Mouse (Mus musculus): ENCODE results near the gene 4930562C15Rik. TPM values are rescaled to one million over a fixed set of nuclear protein-coding genes. Genes with fewer than 3 reads are reported as not detected.

The 4930562C15Rik gene
- 21.1 TPM for polyA plus RNA-seq (2014; fragmentation: Illumina TruSeq; extraction: RNeasy Lipid Tissue Mini Kit (QIAGEN cat#74804); ENCODE audit: low read depth, low replicate concordance)

DNA sequence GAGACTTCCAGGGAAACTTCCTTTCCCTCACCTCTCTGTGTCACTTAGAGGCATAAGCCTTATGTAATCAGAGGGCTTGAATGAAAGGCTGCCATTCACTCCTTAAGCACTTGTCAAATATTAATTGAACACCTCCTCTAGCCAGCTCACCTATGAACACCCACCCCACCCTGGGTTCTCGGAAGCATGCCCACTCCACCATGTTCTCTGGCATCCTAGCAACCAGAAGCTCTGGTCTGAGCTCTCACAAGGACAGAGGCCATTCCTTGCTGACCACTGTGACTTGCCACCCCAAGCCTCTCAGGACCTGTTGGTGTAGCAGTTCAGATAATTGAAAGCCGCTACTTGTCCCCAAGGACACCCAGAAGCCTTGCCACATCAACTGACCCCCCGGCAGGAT is at the start of gene 4930562C15Rik:
TSS of gene 4930562C15Rik (plus strand) at position 226 of the 400 bp plus-strand sequence.

DNA sequence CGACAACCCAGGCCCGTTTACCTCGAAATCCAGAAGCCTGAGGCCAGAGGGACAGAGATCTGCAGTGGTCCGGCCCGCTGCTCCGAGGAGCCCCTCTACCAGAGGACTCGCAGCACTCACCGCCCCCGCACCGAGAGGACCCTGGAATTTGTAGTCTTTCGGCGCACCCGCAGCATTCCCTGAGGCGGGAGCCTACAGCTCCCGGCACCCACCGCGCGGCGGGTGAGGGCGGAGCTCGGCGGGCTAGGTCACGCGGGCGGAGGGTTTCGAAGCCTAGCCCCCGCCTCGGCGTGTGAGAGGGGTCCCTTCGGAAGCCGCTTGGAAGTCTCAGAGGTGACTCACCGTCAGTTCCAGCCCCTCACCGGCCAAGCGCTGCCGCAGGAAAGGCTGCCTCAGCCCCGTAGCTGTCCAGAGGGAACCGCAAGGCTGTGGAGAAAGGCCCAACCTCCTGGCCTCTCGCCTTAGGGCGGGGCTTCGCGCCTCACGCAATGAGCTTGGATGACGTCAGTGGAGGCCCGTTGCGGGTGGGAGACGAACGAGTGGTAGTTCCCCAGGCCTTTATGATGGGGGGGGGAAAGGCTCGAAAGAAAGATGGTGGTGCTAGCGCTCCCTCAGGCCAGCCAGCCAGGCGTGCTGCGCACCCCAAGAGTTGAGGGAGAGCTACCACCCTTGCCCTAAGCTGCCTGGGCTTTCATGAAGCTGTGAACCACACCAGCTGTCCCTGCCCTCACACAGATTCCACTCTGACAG is 45.2 kb upstream of the 4930562C15Rik start, which contains the start of gene Cdip1:
TSS of gene Cdip1 (minus strand) at position 483 of the 750 bp plus-strand sequence.

DNA sequence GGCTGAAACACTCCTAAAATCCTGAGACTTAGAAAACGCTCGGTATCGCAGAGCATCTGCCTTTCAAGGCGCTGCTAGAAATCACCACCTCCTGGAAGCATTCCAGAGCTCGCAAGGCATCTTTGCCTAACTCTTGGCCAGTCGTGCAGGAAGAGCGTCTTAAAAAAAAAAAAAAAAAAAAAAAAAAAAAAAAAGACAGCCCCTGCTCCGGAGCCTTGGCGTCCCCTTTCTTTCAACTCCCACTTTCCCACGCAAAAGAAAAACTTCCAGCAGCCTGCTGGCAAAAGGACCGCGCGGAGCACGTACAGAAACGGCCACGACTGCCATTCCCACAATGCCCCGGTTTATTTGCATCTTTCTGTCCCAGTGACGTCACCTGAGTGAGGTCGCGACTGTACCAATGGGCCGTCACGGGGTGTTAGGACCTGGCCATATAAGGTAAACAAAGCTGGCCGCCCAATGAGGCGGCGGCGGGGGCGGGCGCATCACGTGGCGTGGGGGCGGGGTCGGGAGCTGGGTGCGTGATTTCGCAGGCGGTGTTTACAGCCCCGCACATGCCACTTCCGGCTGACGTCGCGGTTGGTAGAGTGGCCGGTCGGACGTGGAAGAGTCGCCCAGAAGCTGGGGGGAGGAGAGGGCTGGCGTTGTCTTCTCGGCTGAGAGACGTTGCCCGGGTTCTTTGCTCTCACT is 45.1 kb downstream of the 4930562C15Rik start, which contains the start of gene Ubald1:
TSS of gene Ubald1 (minus strand) at position 180 of the 690 bp plus-strand sequence.

DNA sequence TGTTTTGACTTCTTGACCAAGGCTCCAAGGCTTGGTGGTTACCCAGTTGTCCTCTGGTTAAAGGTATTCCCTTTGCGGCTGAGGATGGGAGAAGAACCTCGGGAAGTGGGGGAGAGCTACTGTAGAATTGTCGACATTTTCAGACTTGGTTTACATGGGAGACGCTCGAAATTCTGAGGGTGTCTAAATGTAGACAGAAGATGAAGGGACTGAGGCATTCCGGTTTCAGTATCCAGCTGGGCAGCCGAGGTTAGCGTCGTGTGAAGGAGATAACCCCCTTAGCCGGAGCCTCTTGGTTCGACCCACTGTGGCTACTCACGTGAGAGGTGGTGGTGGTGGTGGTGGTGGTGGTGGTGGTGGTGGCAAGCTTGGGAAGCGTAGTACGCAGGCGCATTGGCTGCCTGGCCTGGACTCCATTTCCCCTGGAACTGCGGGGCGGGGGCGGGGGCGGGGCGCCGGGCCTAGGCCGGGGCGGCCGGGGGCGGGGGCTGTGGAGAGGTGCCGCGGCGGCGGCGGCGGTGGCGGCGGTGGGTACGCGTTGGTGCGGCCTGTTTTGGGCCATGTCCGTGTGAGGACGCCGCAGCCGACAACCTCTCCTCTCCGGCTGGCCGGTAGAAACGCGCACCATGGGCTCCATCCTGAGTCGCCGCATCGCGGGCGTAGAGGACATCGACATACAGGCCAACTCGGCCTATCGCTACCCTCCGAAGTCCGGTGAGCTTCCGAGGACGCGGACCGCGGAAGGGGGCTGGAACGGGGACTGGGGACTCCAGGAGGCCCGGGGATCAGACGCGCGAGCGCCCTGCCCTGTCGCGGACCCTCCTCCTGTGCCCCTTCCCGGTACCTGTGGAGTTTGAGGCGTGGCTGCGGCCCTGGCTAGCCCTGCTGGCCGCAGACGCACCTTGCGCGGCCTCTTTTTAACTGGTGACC is 50.8 kb downstream of the 4930562C15Rik start, which contains the start of gene Mgrn1:
TSS of gene Mgrn1 (plus strand) at position 490 of the 930 bp plus-strand sequence.

Other genes with a start within 250 kb of the 4930562C15Rik start
- gene Glis2, start 240.7 kb upstream of the 4930562C15Rik start, polyA plus RNA-seq (2014; fragmentation: Illumina TruSeq; extraction: RNeasy Lipid Tissue Mini Kit (QIAGEN cat#74804); ENCODE audit: low read depth, low replicate concordance) = 0.27 TPM
- gene Pam16, start 210.4 kb upstream of the 4930562C15Rik start, polyA plus RNA-seq (2014; fragmentation: Illumina TruSeq; extraction: RNeasy Lipid Tissue Mini Kit (QIAGEN cat#74804); ENCODE audit: low read depth, low replicate concordance) = 67.4 TPM
- 1.4 TPM for gene Vasn, start 195.5 kb upstream of the 4930562C15Rik start, polyA plus RNA-seq (2014; fragmentation: Illumina TruSeq; extraction: RNeasy Lipid Tissue Mini Kit (QIAGEN cat#74804); ENCODE audit: low read depth, low replicate concordance)
- 26.9 TPM for gene Dnaja3, start 195.4 kb upstream of the 4930562C15Rik start, polyA plus RNA-seq (2014; fragmentation: Illumina TruSeq; extraction: RNeasy Lipid Tissue Mini Kit (QIAGEN cat#74804); ENCODE audit: low read depth, low replicate concordance)
- 0.31 TPM for gene Coro7, start 155.6 kb upstream of the 4930562C15Rik start, polyA plus RNA-seq (2014; fragmentation: Illumina TruSeq; extraction: RNeasy Lipid Tissue Mini Kit (QIAGEN cat#74804); ENCODE audit: low read depth, low replicate concordance)
- gene Nmral1, start 116.1 kb upstream of the 4930562C15Rik start, polyA plus RNA-seq (2014; fragmentation: Illumina TruSeq; extraction: RNeasy Lipid Tissue Mini Kit (QIAGEN cat#74804); ENCODE audit: low read depth, low replicate concordance) = 0.28 TPM
- 639 TPM for gene Hmox2, start 109.1 kb upstream of the 4930562C15Rik start, polyA plus RNA-seq (2014; fragmentation: Illumina TruSeq; extraction: RNeasy Lipid Tissue Mini Kit (QIAGEN cat#74804); ENCODE audit: low read depth, low replicate concordance)
- gene Cdip1, start 45.1 kb upstream of the 4930562C15Rik start, polyA plus RNA-seq (2014; fragmentation: Illumina TruSeq; extraction: RNeasy Lipid Tissue Mini Kit (QIAGEN cat#74804); ENCODE audit: low read depth, low replicate concordance) = 26.2 TPM
- 4.2 TPM for gene Ubald1, start 44.9 kb downstream of the 4930562C15Rik start, polyA plus RNA-seq (2014; fragmentation: Illumina TruSeq; extraction: RNeasy Lipid Tissue Mini Kit (QIAGEN cat#74804); ENCODE audit: low read depth, low replicate concordance)
- 2.8 TPM for gene Mgrn1, start 50.8 kb downstream of the 4930562C15Rik start, polyA plus RNA-seq (2014; fragmentation: Illumina TruSeq; extraction: RNeasy Lipid Tissue Mini Kit (QIAGEN cat#74804); ENCODE audit: low read depth, low replicate concordance)
- 5.9 TPM for gene Nudt16l1, start 103.3 kb downstream of the 4930562C15Rik start, polyA plus RNA-seq (2014; fragmentation: Illumina TruSeq; extraction: RNeasy Lipid Tissue Mini Kit (QIAGEN cat#74804); ENCODE audit: low read depth, low replicate concordance)
- gene Anks3, start 128.8 kb downstream of the 4930562C15Rik start, polyA plus RNA-seq (2014; fragmentation: Illumina TruSeq; extraction: RNeasy Lipid Tissue Mini Kit (QIAGEN cat#74804); ENCODE audit: low read depth, low replicate concordance) = 9.8 TPM
- 61.6 TPM for gene Sept12, start 162.4 kb downstream of the 4930562C15Rik start, polyA plus RNA-seq (2014; fragmentation: Illumina TruSeq; extraction: RNeasy Lipid Tissue Mini Kit (QIAGEN cat#74804); ENCODE audit: low read depth, low replicate concordance)
- not detected for gene Smim22, start 171.9 kb downstream of the 4930562C15Rik start, polyA plus RNA-seq (2014; fragmentation: Illumina TruSeq; extraction: RNeasy Lipid Tissue Mini Kit (QIAGEN cat#74804); ENCODE audit: low read depth, low replicate concordance)
- gene Rogdi, start 178.1 kb downstream of the 4930562C15Rik start, polyA plus RNA-seq (2014; fragmentation: Illumina TruSeq; extraction: RNeasy Lipid Tissue Mini Kit (QIAGEN cat#74804); ENCODE audit: low read depth, low replicate concordance) = 3.5 TPM
- 50.3 TPM for gene Glyr1, start 214.4 kb downstream of the 4930562C15Rik start, polyA plus RNA-seq (2014; fragmentation: Illumina TruSeq; extraction: RNeasy Lipid Tissue Mini Kit (QIAGEN cat#74804); ENCODE audit: low read depth, low replicate concordance)
- 24.4 TPM for gene Ubn1, start 214.6 kb downstream of the 4930562C15Rik start, polyA plus RNA-seq (2014; fragmentation: Illumina TruSeq; extraction: RNeasy Lipid Tissue Mini Kit (QIAGEN cat#74804); ENCODE audit: low read depth, low replicate concordance)

Measured in testis, adult 10 weeks (tissue).